Mouse (Mus musculus): ENCODE data around the gene Vmn2r46. TPM values are rescaled to one million over a fixed set of nuclear protein-coding genes. Genes with fewer than 3 reads are reported as not detected.

Vmn2r46 gene
- not detected in 2 replicates for polyA plus RNA-seq (2015; fragmentation: Nextera tagmentation; extraction: Ambion mirVana)

DNA sequence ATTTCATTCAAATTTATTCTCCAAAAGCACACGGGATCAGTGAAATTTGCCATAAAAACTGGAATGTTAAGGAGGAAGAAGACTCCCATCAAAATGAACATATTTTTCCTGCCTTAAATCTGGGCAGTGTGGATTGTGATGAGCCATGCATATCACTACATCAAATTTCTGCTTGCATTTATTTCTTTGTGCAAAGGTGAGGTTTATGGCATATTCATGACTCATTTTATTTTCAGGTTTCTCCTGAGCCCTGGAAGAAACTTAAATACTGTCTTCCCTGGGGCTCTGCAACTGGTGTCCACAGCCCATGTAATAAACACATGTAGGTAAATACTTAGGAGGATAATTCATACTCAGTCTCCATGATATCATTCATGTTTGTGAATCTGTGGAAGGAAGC is at the start of gene Vmn2r46:
TSS of gene Vmn2r46 (minus strand) at position 101 of the 400 bp plus-strand sequence.

Other genes with a start within 250 kb of the Vmn2r46 start
- not detected in 2 replicates for gene Vmn2r47, start 70.8 kb upstream of the Vmn2r46 start, polyA plus RNA-seq (2015; fragmentation: Nextera tagmentation; extraction: Ambion mirVana)
- not detected in 2 replicates for gene Vmn2r48, start 183.0 kb upstream of the Vmn2r46 start, polyA plus RNA-seq (2015; fragmentation: Nextera tagmentation; extraction: Ambion mirVana)
- not detected in 2 replicates for gene Vmn2r49, start 221.7 kb upstream of the Vmn2r46 start, polyA plus RNA-seq (2015; fragmentation: Nextera tagmentation; extraction: Ambion mirVana)

Data from spleen, postnatal 0 days (tissue).